Mouse (Mus musculus) gastrocnemius, postnatal 10 days (tissue): ENCODE data around the gene Tnfsf14. TPM values are rescaled to one million over a fixed set of nuclear protein-coding genes. Genes with fewer than 3 reads are reported as not detected.

Experiments
- DNase-seq: peaks from one replicate; pipeline ENCODE4 v3.0.0; 2021; ENCODE audit warnings: mixed read lengths
- total RNA-seq, 2 experiments: library from RNA; stranded (reverse); gene quantifications; 2 replicates each; pipeline ENCODE4 v1.2.3; 2021

Gene Tnfsf14
- total RNA-seq, 2 experiments from 2014 or later: 0.14 TPM; not detected in 1

DNA sequence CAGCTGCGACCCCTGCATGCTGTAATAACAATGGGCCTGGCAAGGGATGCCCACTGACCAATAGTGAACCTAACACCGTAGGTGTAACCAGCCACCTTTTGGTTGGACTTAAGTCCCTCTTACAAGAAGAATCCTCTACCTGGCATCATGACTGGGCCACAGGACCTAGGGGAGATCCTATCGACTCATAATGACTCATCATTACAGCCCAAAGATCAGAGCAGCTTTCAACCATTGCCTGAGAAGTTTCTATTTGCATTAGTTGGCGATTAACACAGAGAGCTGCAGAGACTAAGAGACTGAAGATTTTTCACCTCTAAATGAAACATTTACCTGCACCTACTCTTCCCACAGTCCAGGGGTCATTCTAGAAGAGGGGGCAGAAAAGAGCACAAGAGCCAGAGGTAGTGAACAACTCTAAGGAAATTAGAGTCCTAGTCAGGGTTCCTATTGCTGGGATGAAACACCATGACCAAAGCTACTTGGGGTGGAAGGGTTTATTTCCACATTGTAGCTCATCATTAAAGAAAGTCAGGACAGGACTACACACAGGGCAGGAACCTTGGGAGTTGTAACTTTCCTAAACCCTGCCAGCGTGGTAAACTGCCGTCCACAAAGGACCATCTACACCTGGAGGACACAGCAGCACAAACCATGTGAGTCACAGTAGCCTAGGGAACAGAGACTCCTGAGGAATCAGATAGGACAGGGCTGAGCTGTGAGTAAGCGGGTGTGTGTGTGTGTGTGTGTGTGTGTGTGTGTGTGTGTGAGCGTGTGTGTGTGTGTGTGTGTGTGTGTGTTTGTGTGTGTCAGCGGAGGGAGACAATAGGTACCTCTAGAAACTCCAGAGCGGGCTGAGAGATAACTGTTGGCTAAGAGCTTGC, 8.1 kb upstream of the Tnfsf14 start:
- no peak for DNase-seq

GRCm38 (mm10) chr17:57198252-57198651, 4.3 kb upstream of the Tnfsf14 start:
- DNase-seq: no peak

- no peak for DNase-seq
Measured at GRCm38 (mm10) chr17:57195326-57196010, 1.5 kb upstream of the Tnfsf14 start.

DNA sequence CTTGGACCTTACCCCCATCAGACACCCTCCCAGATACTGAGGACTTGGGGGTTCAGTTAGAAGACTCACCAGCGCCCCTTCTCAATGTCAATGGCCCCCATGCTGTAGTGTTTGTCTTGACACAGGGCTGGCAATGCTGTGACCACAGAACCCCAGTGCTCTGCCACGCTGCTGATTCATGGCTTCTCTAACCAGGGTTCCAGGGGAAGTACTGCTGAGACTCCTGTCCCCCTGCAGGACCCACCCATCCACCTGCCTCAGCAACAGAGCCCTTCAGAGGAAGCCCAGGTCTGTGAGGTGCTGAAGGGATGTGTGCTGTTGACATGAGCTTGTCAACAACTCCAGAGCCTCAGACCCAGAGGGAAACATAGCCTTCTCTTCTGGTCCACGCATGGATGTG, 794 bp upstream of the Tnfsf14 start:
- no peak for DNase-seq

GRCm38 (mm10) chr17:57188510-57189192, 5.3 kb downstream of the Tnfsf14 start:
- no peak for DNase-seq

- DNase-seq: no peak
Measured at GRCm38 (mm10) chr17:57185641-57186040, 8.3 kb downstream of the Tnfsf14 start.

GRCm38 (mm10) chr17:57182871-57183270, 11.1 kb downstream of the Tnfsf14 start:
- no peak for DNase-seq

GRCm38 (mm10) chr17:57180363-57180762, 13.6 kb downstream of the Tnfsf14 start:
- DNase-seq: no peak

DNA sequence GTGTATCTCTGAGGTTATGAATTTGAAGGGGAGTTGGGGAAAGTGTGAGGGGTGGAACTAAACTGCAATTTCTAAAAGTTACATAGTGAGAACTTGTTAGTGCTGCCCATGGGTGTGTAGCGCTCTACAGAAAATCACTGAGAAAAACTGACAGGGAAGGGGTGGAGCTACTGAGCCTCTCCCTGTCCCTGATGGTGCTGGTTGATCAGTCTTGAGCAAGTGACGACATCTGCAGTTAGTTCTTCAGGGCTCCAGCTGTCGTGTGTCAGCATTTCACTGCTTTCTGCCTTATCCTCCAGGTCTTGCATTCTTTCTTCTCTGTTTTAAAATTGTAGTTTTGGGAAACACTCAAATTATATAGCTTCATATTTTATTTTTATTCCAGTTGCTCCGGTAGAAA, 20.6 kb downstream of the Tnfsf14 start:
- no peak for DNase-seq

GRCm38 (mm10) chr17:57172378-57172777, 21.6 kb downstream of the Tnfsf14 start:
- DNase-seq: no peak

- DNase-seq: no peak
Measured at GRCm38 (mm10) chr17:57170616-57171260, 23.2 kb downstream of the Tnfsf14 start.

DNA sequence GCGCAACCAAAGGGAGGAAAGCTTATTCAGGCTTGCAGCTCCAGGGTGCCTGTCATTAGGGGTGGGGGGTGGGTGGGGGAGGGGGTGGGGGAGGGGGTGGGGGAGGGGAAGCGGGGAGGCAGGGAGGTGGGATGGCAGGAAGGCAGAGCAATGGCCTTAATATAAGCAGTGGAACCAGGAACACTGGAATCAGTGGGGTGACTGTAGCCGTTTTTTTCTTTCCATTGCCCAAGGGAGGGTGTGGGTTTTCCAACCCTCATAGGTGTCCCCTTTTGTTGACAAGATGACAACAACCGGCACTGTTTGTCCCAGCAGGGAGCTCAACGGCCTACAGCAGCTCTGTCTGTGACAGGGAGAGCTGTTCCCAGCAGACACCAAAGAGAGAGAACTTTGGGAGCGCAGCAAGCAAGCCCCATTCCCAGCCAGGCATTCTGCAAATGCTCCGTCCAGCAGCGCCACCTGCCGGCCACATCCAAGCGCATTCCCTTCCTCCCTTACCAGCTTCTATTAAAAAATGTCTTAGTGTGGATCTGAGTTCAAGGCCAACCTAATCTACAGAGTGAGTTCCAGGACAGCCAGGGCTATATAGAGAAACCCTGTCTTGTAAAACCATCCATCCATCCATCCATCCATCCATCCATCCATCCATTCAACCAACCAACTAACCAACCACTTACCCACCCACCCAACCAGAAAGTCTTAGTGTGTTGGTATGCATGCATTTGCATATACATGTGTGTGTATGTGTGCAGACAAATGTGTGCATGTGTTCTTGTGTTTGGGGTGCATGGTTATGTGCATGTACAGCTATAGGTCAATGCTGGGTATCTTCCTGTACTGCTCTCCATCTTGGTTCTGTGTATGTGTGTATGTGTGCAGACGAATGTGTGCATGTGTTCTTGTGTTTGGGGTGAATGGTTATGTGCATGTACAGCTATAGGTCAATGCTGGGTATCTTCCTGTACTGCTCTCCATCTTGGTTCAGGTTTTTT, 26.9 kb downstream of the Tnfsf14 start:
- DNase-seq: peak; percentile 95

DNA sequence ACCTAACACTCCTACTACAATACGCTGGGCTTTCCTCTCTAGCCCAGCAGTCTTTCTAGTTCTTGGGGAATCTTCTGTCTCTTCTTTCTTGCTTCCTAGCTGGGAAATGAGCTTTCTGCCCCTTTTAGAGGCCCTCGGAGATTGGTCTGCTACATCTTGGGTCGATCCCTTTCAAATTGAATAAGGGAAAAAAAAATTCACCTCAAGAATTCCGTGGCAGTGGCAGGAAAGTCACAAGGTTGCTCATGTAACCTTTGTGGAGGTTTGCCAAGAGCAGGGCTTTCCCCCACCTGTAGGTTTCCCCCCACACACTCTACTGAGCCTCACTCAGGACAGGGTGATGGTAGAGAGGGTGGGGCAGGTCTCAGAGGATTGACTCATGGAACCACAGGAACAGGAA, 40.2 kb downstream of the Tnfsf14 start:
- DNase-seq: no peak

DNA sequence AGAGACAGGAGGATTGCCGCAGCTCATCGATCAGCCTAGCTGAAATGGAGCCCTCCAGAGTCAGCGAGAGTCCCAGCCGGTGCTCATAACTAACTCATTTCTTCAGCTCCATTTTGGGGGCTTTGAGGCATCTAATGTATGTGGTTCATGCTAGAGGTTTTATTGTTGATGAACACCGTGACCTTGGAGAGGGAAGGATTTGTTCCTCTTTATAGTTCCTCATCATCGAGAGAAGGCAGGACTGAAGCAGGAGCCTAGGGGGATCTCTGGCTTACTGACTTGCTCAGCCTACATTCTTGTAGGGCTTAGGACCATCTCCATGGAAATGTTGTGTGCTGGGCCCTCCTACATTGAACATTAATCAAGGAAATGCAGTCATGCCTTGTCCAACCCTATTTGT, 41.0 kb downstream of the Tnfsf14 start:
- no peak for DNase-seq

- DNase-seq: no peak
Measured at GRCm38 (mm10) chr17:57148994-57149803, 44.8 kb downstream of the Tnfsf14 start, which contains the start of gene Cd70. Gene Cd70, minus strand, starts transcription at chr17:57149777.

DNA sequence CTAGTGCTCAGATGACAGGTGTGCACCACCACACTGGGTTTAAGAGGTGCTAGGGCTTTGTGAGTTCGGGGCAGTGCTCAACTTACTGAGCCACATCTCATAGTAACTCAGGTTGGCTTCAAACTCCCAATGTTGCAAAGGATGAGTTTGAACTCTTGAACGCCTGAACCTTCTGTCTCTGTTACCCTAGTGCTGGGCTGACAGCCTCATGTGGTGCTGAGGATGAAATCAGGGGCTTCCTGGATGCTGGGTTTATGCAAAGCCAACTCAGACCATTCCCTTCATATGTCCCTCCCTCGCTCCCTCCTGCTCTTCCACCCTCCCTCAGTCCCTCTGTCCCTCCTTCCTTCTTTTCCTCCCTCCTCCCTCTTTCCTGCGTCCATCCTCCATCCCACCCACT, 45.6 kb downstream of the Tnfsf14 start:
- no peak for DNase-seq

- DNase-seq: no peak
Measured at GRCm38 (mm10) chr17:57145115-57145514, 48.9 kb downstream of the Tnfsf14 start.

GRCm38 (mm10) chr17:57143704-57144103, 50.3 kb downstream of the Tnfsf14 start:
- no peak for DNase-seq

DNA sequence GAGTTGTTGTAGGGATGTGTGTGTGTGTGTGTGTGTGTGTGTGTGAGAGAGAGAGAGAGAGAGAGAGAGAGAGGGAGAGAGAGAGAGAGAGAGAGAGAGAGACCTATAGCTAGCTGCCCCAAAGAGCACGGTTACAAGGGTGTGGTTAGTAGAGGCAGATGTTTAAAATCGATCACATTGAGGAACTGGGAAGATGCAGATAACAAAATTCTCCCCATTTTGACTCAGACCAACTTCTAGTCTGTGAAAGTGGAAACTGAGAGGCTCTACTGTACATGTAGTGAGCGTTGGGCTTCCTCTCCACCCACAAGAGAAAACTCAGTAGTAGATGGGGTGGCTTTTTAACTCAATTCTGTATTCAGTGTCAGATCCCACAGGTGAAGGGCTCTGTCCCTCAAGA, 54.3 kb downstream of the Tnfsf14 start:
- no peak for DNase-seq
